Mouse (Mus musculus): ENCODE measurements at regions not wholly inside any gene's neighbourhood (a gene's known extent, or its start where the extent isn't known, plus 50 kb on each side); places are given as distances from the start of the nearest gene placed in this dataset.
"Not testable (repeated sequence)": the region's sequence is repeated elsewhere in the genome, so short reads cannot be mapped to it uniquely, and the experiment has no call there.

- Histone ChIP-seq H3K4me1 (replicated peaks) (no peaks in the 10 kb centered on the region), H3K9me3 (peaks cover 5% of the 10 kb centered on the region; the same call in 1 of the 2 replicates), H3K27me3 (ENCODE audit: insufficient read depth, poor library complexity, severe bottlenecking) (no peaks in the 10 kb centered on the region), H3K27ac (no peak overlapping the region), H3K4me3 (no peak overlapping the region), H3K36me3 (no peaks in the 10 kb centered on the region)
- 92% methylated on average over 4 of the region's 4 CpGs for WGBS
- DNase-seq (ENCODE audit: low spot score): no peak
Measured at GRCm38 (mm10) chr6:3319378-3319777, 80.0 kb downstream of the Samd9l start.

GRCm38 (mm10) chr6:3307598-3308220 is 91.7 kb downstream of the Samd9l start:
- not testable (repeated sequence) for H3K27me3 ChIP-seq (ENCODE audit: insufficient read depth, poor library complexity, severe bottlenecking); H3K9me3 ChIP-seq; H3K36me3 ChIP-seq; H3K4me1 ChIP-seq (replicated peaks)
- H3K4me3 ChIP-seq: peak overlapping the region; percentile 27
- DNase-seq (ENCODE audit: low spot score): peak; percentile 65
- under 1% methylated on average over 11 of the region's 11 CpGs for WGBS
- H3K27ac ChIP-seq: peak overlapping the region; percentile 53

- H3K4me1 ChIP-seq (replicated peaks); H3K27me3 ChIP-seq (ENCODE audit: insufficient read depth, poor library complexity, severe bottlenecking); DNase-seq (ENCODE audit: low spot score); H3K9me3 ChIP-seq; H3K4me3 ChIP-seq; H3K27ac ChIP-seq; H3K36me3 ChIP-seq: not testable (repeated sequence)
- 80% methylated on average over 10 of the region's 10 CpGs for WGBS
Measured at GRCm38 (mm10) chr6:3304881-3305620, 94.3 kb downstream of the Samd9l start.

- 90% methylated on average over 8 of the region's 8 CpGs for WGBS
- H3K4me1 ChIP-seq (replicated peaks); DNase-seq (ENCODE audit: low spot score); H3K27ac ChIP-seq; H3K36me3 ChIP-seq; H3K9me3 ChIP-seq; H3K27me3 ChIP-seq (ENCODE audit: insufficient read depth, poor library complexity, severe bottlenecking); H3K4me3 ChIP-seq: not testable (repeated sequence)
Measured at GRCm38 (mm10) chr6:3293316-3293715, 106.1 kb downstream of the Samd9l start.

GRCm38 (mm10) chr6:3291983-3292382 is 107.4 kb downstream of the Samd9l start:
- H3K27ac ChIP-seq; DNase-seq (ENCODE audit: low spot score); H3K27me3 ChIP-seq (ENCODE audit: insufficient read depth, poor library complexity, severe bottlenecking); H3K4me1 ChIP-seq (replicated peaks); H3K9me3 ChIP-seq; H3K4me3 ChIP-seq; H3K36me3 ChIP-seq: not testable (repeated sequence)
- WGBS: over 99% methylated on average over 6 of the region's 6 CpGs

GRCm38 (mm10) chr6:3268726-3269125 is 130.6 kb downstream of the Samd9l start:
- H3K9me3 ChIP-seq; H3K27me3 ChIP-seq (ENCODE audit: insufficient read depth, poor library complexity, severe bottlenecking); H3K4me1 ChIP-seq (replicated peaks); H3K27ac ChIP-seq; H3K36me3 ChIP-seq; H3K4me3 ChIP-seq; DNase-seq (ENCODE audit: low spot score): not testable (repeated sequence)
- 71% methylated on average over 4 of the region's 4 CpGs for WGBS

- DNase-seq (ENCODE audit: low spot score); H3K27ac ChIP-seq; H3K4me3 ChIP-seq; H3K9me3 ChIP-seq; H3K4me1 ChIP-seq (replicated peaks); H3K27me3 ChIP-seq (ENCODE audit: insufficient read depth, poor library complexity, severe bottlenecking); H3K36me3 ChIP-seq: not testable (repeated sequence)
- 69% methylated on average over 1 of the region's 1 CpGs for WGBS
Measured at GRCm38 (mm10) chr6:3265477-3265876, 133.9 kb downstream of the Samd9l start.
